Mouse (Mus musculus) gastrocnemius, postnatal 14 days (tissue): ENCODE results near the gene Hoxa3. TPM values are rescaled to one million over a fixed set of nuclear protein-coding genes. Genes with fewer than 3 reads are reported as not detected.

Experiments used
- DNase-seq: peaks from one replicate; pipeline ENCODE4 v3.0.0; 2021; ENCODE audit warnings: mixed read lengths
- intact Hi-C: fragments of 180-260 bp; cut with DNase I; formaldehyde crosslinking; loops from one replicate; pipeline ENCODE4 v1.15.1; 2025; ENCODE audit warnings: low total_unique reads
- total RNA-seq, 2 experiments: library from RNA; stranded (reverse); gene quantifications; 2 replicates each; pipeline ENCODE4 v1.2.3; 2021

Hoxa3 gene
- total RNA-seq, 2 experiments from 2014 or later = 2.4 to 3.1 TPM

- intact Hi-C loops = no loop called here
- DNase-seq = no peak
These were observed 22.1 kb upstream of the Hoxa3 start for GRCm38 (mm10) chr6:52235267-52235666.

GRCm38 (mm10) chr6:52234428-52235140 is 21.4 kb upstream of the Hoxa3 start:
- DNase-seq = peak; percentile 71
- intact Hi-C loops = no loop called here

- intact Hi-C loops = no loop called here
- peak; percentile 87 for DNase-seq
These were observed 20.7 kb upstream of the Hoxa3 start for GRCm38 (mm10) chr6:52233546-52234427.

GRCm38 (mm10) chr6:52232984-52233545 is 19.9 kb upstream of the Hoxa3 start:
- intact Hi-C loops = no loop called here
- peak; percentile 35 for DNase-seq

GRCm38 (mm10) chr6:52232568-52232965 is 19.4 kb upstream of the Hoxa3 start:
- DNase-seq = peak; percentile 67
- intact Hi-C loops = no loop called here

GRCm38 (mm10) chr6:52231885-52232567 is 18.9 kb upstream of the Hoxa3 start:
- intact Hi-C loops = no loop called here

GRCm38 (mm10) chr6:52230516-52231165 is 17.5 kb upstream of the Hoxa3 start, which contains the start of gene Hoxa9:
TSS of gene Hoxa9 (minus strand) at chr6:52231089.
- intact Hi-C loops = no loop called here

More at GRCm38 (mm10) chr6:52231885-52232567, 18.9 kb upstream of the Hoxa3 start:
- DNase-seq = no peak

GRCm38 (mm10) chr6:52229558-52230416 is 16.7 kb upstream of the Hoxa3 start:
- DNase-seq = no peak
- intact Hi-C loops = loop anchor here (5.0 kb wide), 1 partner anchor 1057 kb away; no protein-coding TSS in a partner anchor

More at GRCm38 (mm10) chr6:52230516-52231165, 17.5 kb upstream of the Hoxa3 start, which contains the start of gene Hoxa9:
- peak; percentile 61 for DNase-seq

GRCm38 (mm10) chr6:52228475-52229465 is 15.6 kb upstream of the Hoxa3 start:
- DNase-seq = no peak
- intact Hi-C loops = loop anchor here (5.0 kb wide), 1 partner anchor 1056 kb away; no protein-coding TSS in a partner anchor

- no peak for DNase-seq
- intact Hi-C loops = loop anchor here (5.0 kb wide), 1 partner anchor 1055 kb away; no protein-coding TSS in a partner anchor
These were observed 14.5 kb upstream of the Hoxa3 start for GRCm38 (mm10) chr6:52227470-52228222.

- no peak for DNase-seq
- intact Hi-C loops = loop anchor here (5.0 kb wide), 1 partner anchor 1054 kb away; no protein-coding TSS in a partner anchor
These were observed 13.6 kb upstream of the Hoxa3 start for GRCm38 (mm10) chr6:52226569-52227257.

GRCm38 (mm10) chr6:52225612-52226568 is 12.8 kb upstream of the Hoxa3 start:
- peak; percentile 90 for DNase-seq
- intact Hi-C loops = loop anchor here (5.0 kb wide), 1 partner anchor 1054 kb away; no protein-coding TSS in a partner anchor

- intact Hi-C loops = loop anchor here (5.0 kb wide), 2 partner anchors 638 to 1053 kb away; no protein-coding TSS in a partner anchor
- DNase-seq = no peak
These were observed 11.9 kb upstream of the Hoxa3 start for GRCm38 (mm10) chr6:52224895-52225611.
